Mouse (Mus musculus): ENCODE measurements around the gene Rnf2.
"Not testable (repeated sequence)": the region's sequence is repeated elsewhere in the genome, so short reads cannot be mapped to it uniquely, and the experiment has no call there.

Gene Rnf2

DNA sequence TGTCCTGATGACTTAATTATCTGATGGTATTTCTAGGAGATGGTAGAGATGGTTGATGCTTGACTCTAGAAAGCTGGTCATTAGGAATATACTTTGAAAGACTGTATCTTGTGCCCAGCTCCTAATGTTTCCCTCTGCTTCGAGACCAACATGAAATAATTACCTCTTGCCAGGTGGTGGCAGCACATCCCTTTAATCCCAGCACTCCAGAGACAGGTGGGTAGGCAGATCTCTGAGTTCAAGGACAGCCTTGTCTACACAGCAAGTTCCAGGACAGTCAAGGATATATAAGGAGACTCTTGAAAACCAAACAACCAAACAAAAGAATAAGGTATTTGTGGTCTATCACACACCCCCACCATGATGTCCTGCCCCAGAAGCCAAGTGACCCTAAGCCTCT is 17.2 kb downstream of the Rnf2 start:
- peak; percentile 56 for DNase-seq

- DNase-seq: no peak
Measured at GRCm38 (mm10) chr1:151482497-151482896, 18.3 kb downstream of the Rnf2 start.

DNA sequence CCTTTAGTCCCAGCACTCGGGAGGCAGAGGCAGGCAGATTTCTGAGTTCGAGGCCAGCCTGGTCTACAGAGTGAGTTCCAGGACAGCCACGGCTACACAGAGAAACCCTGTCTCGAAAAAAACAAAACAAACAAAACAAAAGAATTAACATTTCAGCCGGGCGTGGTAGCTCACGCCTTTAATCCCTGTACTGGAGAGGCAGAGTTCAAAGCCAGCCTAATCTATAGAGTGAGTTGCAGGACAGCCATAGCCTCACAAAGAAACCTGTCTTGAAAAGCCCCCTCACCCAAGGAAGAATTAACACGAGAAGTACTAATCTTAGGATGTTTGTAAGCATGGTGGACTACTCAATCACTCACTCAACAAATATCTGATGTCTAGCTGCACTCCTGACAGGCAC is 28.4 kb downstream of the Rnf2 start:
- DNase-seq: not testable (repeated sequence)

DNA sequence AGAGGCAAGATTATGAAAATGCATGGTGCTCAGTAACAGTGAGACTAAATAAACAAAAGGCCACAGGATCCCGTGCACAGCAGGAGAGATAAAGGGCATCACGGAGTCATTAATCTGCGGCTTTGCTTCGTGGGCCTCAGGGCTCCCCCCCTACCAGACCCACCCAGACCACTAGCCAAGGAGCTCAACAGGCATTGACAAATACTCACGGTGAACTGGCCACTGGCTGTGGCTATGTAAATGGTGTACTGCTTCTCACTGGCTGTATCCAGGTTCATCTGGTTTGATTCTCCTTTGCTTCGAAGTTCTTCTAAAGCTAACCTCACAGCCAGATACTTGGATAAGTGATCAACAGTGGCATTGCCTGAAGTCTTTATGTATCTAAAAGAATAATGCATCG is 29.3 kb downstream of the Rnf2 start:
- no peak for DNase-seq

- DNase-seq: no peak
Measured at GRCm38 (mm10) chr1:151466571-151466970, 34.2 kb downstream of the Rnf2 start.

DNA sequence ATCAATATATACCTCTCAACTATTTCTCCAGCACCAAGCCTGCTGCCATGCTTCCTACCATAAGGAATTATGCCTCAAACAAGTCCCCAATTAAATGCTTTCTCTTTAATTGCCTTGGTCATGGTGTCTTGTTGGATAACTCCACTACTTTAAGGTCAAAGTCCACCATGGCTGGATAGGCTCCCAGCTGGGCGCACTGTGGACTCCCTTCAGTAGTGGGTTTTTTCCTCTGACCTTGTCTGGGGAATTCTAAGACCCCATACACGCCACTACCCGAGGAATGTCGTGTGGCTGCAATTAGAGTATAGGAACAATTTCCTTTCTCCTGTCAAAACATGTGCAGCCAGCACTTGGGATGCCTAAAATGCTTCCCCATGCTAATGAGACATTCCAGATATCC is 35.8 kb downstream of the Rnf2 start:
- no peak for DNase-seq

- peak; percentile 45 for DNase-seq
Measured at GRCm38 (mm10) chr1:151461265-151461664, 39.5 kb downstream of the Rnf2 start.

- DNase-seq: no peak
Measured at GRCm38 (mm10) chr1:151457087-151457486, 43.7 kb downstream of the Rnf2 start.

- DNase-seq: no peak
Measured at GRCm38 (mm10) chr1:151451946-151452345, 48.8 kb downstream of the Rnf2 start.

DNA sequence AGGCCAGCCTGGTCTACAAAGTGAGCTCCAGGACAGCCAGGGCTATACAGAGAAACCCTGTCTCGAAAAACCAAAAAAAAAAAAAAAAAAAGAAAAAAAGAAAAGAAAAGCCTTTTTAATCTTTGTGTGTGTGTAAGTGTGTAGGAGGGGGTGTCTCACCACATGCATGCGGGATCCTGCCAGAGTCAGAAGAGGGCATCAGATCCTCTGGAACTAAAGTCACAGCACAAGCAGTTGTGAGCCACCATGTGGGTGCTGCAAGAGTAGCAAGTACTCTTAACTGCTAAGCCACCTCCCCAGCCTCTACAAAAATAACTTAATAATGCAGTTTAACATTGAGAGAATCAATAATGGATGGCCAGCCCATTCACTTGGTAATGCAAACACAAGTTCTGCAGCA is 49.9 kb downstream of the Rnf2 start:
- DNase-seq: no peak

DNA sequence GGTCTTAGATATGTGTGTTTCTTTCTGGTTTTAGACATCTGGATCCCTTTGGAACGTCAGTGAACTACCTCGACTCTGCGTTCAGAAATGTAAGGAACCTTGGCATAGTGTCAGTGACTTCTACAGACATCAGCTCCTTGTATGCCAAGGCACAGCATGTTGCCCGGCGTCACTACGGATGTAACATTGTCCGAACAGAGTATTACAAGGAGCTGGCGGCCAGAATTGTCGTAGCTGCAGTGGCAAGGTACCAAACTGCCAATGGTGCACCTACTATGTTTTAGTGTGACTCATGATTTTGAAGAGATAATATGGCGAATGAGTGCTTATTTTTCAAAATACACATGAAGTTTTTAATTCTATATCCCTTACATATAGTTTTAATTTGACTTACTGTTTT is 50.9 kb downstream of the Rnf2 start:
- DNase-seq: no peak

DNA sequence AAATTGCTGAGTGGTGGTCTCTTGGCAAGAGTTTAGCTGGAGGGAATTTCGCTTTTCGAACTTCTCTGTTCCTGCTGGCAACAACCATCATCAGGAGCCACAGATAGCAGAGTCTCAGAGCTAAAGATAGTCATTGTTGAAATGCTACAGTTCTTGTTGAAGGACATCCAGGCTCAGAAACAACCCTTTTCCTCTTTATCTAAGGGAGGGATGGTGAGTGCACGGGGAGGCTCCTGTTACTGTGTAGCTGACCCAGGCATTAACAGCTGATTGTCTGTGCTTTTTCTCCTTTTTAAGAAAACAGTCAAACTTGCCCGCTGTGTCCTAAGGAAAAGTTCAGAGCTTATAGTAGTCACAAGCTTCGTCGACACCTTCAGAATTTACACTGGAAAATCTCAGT is 65.3 kb downstream of the Rnf2 start:
- no peak for DNase-seq

DNA sequence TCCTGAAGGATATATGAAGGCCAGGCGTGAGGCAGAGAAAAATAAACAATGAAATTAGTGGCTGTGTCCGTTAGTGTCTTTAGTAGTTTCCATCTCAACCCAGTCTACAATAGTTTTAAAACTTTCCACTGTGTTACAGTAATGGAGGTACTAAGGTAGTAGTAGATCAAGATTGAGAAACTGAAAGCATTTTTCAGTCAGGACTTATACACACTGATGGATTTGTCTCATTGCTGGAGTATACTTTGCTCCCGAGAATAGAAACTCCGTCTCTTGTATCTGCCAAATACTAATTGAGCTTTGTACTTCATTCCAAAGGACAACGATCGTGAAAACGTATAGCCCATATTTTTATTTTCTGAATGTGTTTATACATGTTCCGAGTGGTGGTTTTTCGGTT is 71.4 kb downstream of the Rnf2 start:
- no peak for DNase-seq

GRCm38 (mm10) chr1:151428263-151429221 is 72.2 kb downstream of the Rnf2 start, which contains the start of the genes Swt1 and Trmt1l:
Gene Swt1, minus strand, starts transcription at chr1:151428455.
Gene Trmt1l, plus strand, starts transcription at chr1:151428542.
- DNase-seq: peak; percentile 90

DNA sequence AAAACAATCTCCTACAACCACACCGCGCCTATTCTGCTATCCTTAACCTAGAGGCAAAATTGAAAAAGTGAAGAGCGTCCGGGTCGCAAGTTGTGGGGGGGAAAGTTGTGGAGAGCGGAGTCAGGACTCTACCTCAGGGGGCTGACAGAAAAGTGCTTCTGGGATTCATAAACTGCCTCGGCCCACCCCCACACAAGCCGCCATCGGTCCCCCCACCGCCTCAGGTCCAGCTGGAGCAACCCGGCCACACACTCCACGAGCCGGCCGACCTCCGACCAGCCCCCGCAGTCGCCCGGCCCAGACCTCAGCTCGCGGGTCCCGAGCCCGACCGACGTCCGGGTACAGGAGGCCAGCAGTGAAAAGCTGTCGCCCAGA is 72.9 kb downstream of the Rnf2 start:
- no peak for DNase-seq

- no peak for DNase-seq
Measured at GRCm38 (mm10) chr1:151426947-151427600, 73.7 kb downstream of the Rnf2 start.

- DNase-seq: no peak
Measured at GRCm38 (mm10) chr1:151422178-151422577, 78.6 kb downstream of the Rnf2 start.

GRCm38 (mm10) chr1:151409827-151410226 is 90.9 kb downstream of the Rnf2 start:
- no peak for DNase-seq

Measured in thymus, postnatal 4 days (tissue).